Mouse (Mus musculus) spleen, adult 2 months (tissue): Measurements from ENCODE around the gene Ska3.

ENCODE experiments used
- CTCF ChIP-seq: fragments of 200-500 bp; IDR thresholded peaks from 2 replicates; pipeline ENCODE4 v1.5.1; 2011; ENCODE audit warnings: mild to moderate bottlenecking, inconsistent platforms; ENCODE audit not compliant: insufficient read depth, insufficient read length, insufficient replicate concordance; ENCODE audit errors: extremely low read depth
- POLR2A ChIP-seq: fragments of 200-500 bp; IDR thresholded peaks from 2 replicates; pipeline ENCODE4 v1.6.1; 2011; ENCODE audit warnings: low read depth, low read length, inconsistent platforms

DNA sequence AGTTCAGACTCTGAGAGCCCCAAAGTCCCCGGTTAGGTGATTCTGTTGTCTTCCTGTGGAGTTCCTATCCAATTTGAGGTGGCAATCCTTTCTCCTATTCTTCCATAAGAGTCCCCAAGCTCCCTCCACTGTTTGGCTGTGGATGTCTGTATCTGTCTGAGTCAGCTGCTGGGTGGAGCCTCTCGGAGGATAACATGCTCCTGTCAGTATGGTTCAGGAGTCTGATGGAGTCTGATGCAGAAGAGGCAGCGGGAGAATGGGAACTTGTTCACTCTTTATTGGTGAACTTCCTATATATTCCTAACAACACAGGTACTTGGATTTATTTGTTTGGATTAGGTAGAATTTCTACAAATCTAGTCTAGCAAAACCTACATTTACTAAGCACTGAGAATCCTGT is 18.6 kb upstream of the Ska3 start:
- TF ChIP-seq CTCF: no peak
- TF ChIP-seq POLR2A: no peak
